In genomic region chr5:134918071-134918832, GRCm38 (mm10) we compare ENCODE assay signal across 7 mouse cellular contexts. TPM values are rescaled to one million over a fixed set of nuclear protein-coding genes. Genes with fewer than 3 reads are reported as not detected.
DNase-seq lines count a peak whose midpoint lies in the region; ATAC-seq and TF ChIP-seq lines count a peak whose summit lies in the region.

No protein-coding gene starts in this region.

- H3K27ac ChIP-seq in midbrain, postnatal 0 days (ENCODE audit: low read depth, low read length): no peak overlapping the region
- H3K27ac ChIP-seq in midbrain, embryonic 11.5 days (ENCODE audit: low read depth, low read length): no peak overlapping the region
- no peak overlapping the region for H3K27ac ChIP-seq in intestine, embryonic 15.5 days
- peak overlapping the region; percentile 98 for H3K27ac ChIP-seq in liver, embryonic 15.5 days (replicated peaks)
- H3K27ac ChIP-seq in spleen, adult 2 months (ENCODE audit: insufficient read depth, low read length): peak overlapping the region; percentile 10; the same call in 1 of the 2 replicates

- peak; percentile 79 for DNase-seq in midbrain, postnatal 0 days (ENCODE audit: low spot score)
- DNase-seq in midbrain, embryonic 11.5 days (ENCODE audit: low spot score, missing footprints): no peak
- DNase-seq in adipocyte (ENCODE audit: low spot score): peak; percentile 43
- peak; percentile 71 for DNase-seq in embryo, embryonic 10.5 days (ENCODE audit: low spot score)
- DNase-seq in spleen, adult 2 months (ENCODE audit: low read depth in 1 of 2, low spot score in 2 of 2): peak in 1 of 2 experiments; percentile 35

- no peaks in the 10 kb centered on the region for H3K4me1 ChIP-seq in midbrain, postnatal 0 days (ENCODE audit: insufficient read depth, low read length)
- no peaks in the 10 kb centered on the region for H3K4me1 ChIP-seq in midbrain, embryonic 11.5 days (ENCODE audit: control insufficient read depth, insufficient read depth, low read length)
- no peaks in the 10 kb centered on the region for H3K4me1 ChIP-seq in intestine, embryonic 15.5 days (replicated peaks)
- H3K4me1 ChIP-seq in liver, embryonic 15.5 days (replicated peaks): peaks cover 70% of the 10 kb centered on the region
- no peaks in the 10 kb centered on the region for H3K4me1 ChIP-seq in spleen, adult 2 months (ENCODE audit: control insufficient read depth, insufficient read depth, insufficient read length)

- H3K4me3 ChIP-seq in midbrain, postnatal 0 days (ENCODE audit: low read depth, low read length): no peak overlapping the region
- H3K4me3 ChIP-seq in midbrain, embryonic 11.5 days (ENCODE audit: low read depth, low read length): no peak overlapping the region
- no peak overlapping the region for H3K4me3 ChIP-seq in intestine, embryonic 15.5 days (replicated peaks)
- peak overlapping the region; percentile 24 for H3K4me3 ChIP-seq in liver, embryonic 15.5 days (replicated peaks)
- H3K4me3 ChIP-seq in spleen, adult 2 months (ENCODE audit: extremely low read depth, insufficient read depth, insufficient read length): no peak overlapping the region

- no peaks in the 10 kb centered on the region for H3K9me3 ChIP-seq in midbrain, postnatal 0 days (ENCODE audit: low read length)
- no peaks in the 10 kb centered on the region for H3K9me3 ChIP-seq in midbrain, embryonic 11.5 days (ENCODE audit: control insufficient read depth, low read length)
- no peaks in the 10 kb centered on the region for H3K9me3 ChIP-seq in intestine, embryonic 15.5 days
- H3K9me3 ChIP-seq in liver, embryonic 15.5 days (replicated peaks): no peaks in the 10 kb centered on the region

- H3K9ac ChIP-seq in midbrain, postnatal 0 days (replicated peaks; ENCODE audit: low read length, poor library complexity, severe bottlenecking): no peak overlapping the region
- H3K9ac ChIP-seq in midbrain, embryonic 11.5 days (ENCODE audit: low read length): no peak overlapping the region
- no peak overlapping the region for H3K9ac ChIP-seq in intestine, embryonic 15.5 days
- H3K9ac ChIP-seq in liver, embryonic 15.5 days: peak overlapping the region; percentile 57

- TF ChIP-seq CTCF in midbrain, postnatal 0 days (IDR thresholded peaks at IDR 0.05): peak; percentile 65
- peak; percentile 56; the same call in 1 of the 2 replicates for TF ChIP-seq CTCF in spleen, adult 2 months (IDR thresholded peaks at IDR 0.05; ENCODE audit: extremely low read depth, insufficient read depth, insufficient read length, insufficient replicate concordance)

- no peaks in the 10 kb centered on the region for H3K36me3 ChIP-seq in midbrain, postnatal 0 days (ENCODE audit: insufficient read depth, low read length)
- no peaks in the 10 kb centered on the region for H3K36me3 ChIP-seq in midbrain, embryonic 11.5 days (ENCODE audit: control insufficient read depth, insufficient read depth, low read length)
- no peaks in the 10 kb centered on the region for H3K36me3 ChIP-seq in intestine, embryonic 15.5 days
- H3K36me3 ChIP-seq in liver, embryonic 15.5 days (replicated peaks): no peaks in the 10 kb centered on the region
- no peaks in the 10 kb centered on the region for H3K36me3 ChIP-seq in spleen, adult 2 months (ENCODE audit: control insufficient read depth, insufficient read depth, low read length)

- H3K4me2 ChIP-seq in midbrain, postnatal 0 days (ENCODE audit: low read depth, low read length, poor library complexity, severe bottlenecking): no peak overlapping the region
- H3K4me2 ChIP-seq in midbrain, embryonic 11.5 days: no peak overlapping the region
- no peak overlapping the region for H3K4me2 ChIP-seq in intestine, embryonic 15.5 days (replicated peaks)
- peak overlapping the region; percentile 63 for H3K4me2 ChIP-seq in liver, embryonic 15.5 days

- ATAC-seq in midbrain, postnatal 0 days (ENCODE audit: low FRiP score): no peak
- ATAC-seq in midbrain, embryonic 11.5 days (ENCODE audit: low FRiP score): no peak
- ATAC-seq in intestine, embryonic 15.5 days: peak; percentile 30; the same call in 1 of the 2 replicates
- ATAC-seq in liver, embryonic 15.5 days (ENCODE audit: insufficient read depth): no peak

- no peak for TF ChIP-seq POLR2A in spleen, adult 2 months (IDR thresholded peaks at IDR 0.05; ENCODE audit: low read depth, low read length)

- H3K27me3 ChIP-seq in midbrain, postnatal 0 days (ENCODE audit: insufficient read depth, low read length): no peaks in the 10 kb centered on the region
- no peaks in the 10 kb centered on the region for H3K27me3 ChIP-seq in midbrain, embryonic 11.5 days (ENCODE audit: control insufficient read depth, insufficient read depth, low read length)
- H3K27me3 ChIP-seq in intestine, embryonic 15.5 days (replicated peaks): no peaks in the 10 kb centered on the region
- no peaks in the 10 kb centered on the region for H3K27me3 ChIP-seq in liver, embryonic 15.5 days
- H3K27me3 ChIP-seq in spleen, adult 2 months (ENCODE audit: control insufficient read depth, insufficient read depth, low read length): no peaks in the 10 kb centered on the region

- 51% methylated on average over 16 of the region's 16 CpGs for WGBS in midbrain, postnatal 0 days
- 50% methylated on average over 16 of the region's 16 CpGs for WGBS in midbrain, embryonic 11.5 days
- 46% methylated on average over 16 of the region's 16 CpGs for WGBS in intestine, embryonic 15.5 days
- WGBS in liver, embryonic 15.5 days (ENCODE audit: insufficient replicate concordance): 39% methylated on average over 16 of the region's 16 CpGs
- 47% methylated on average over 16 of the region's 16 CpGs for WGBS in spleen, adult 2 months

RNA-seq across cellular contexts. Expression of gene Cldn13, which starts 2.9 kb away (rescaled TPM):
- total RNA-seq in midbrain, postnatal 0 days (2014; rRNA removed): not detected in 2 replicates
- not detected in 2 replicates for polyA plus RNA-seq in midbrain, postnatal 0 days (2015; fragmentation: Nextera tagmentation; extraction: Ambion mirVana)
- polyA plus RNA-seq in midbrain, embryonic 11.5 days (2014; fragmentation: Nextera tagmentation; extraction: Ambion mirVana): 3.8 and 3.9 TPM in 2 replicates
- polyA plus RNA-seq in intestine, embryonic 15.5 days (2015; fragmentation: Nextera tagmentation; extraction: Ambion mirVana): 3.9 and 5.3 TPM in 2 replicates
- 278 and 316 TPM in 2 replicates for polyA plus RNA-seq in liver, embryonic 15.5 days (2015; fragmentation: Nextera tagmentation; extraction: Ambion mirVana)
- 32.3 and 35.1 TPM in 2 replicates for polyA plus RNA-seq in spleen, adult 2 months (2012; rRNA removed)

RNA-seq across cellular contexts. Expression of gene Tmem270, which starts 11.7 kb away (rescaled TPM):
- not detected in 2 replicates for total RNA-seq in midbrain, postnatal 0 days (2014; rRNA removed)
- 0.19 TPM in 1 of 2 replicates, not detected in the other for polyA plus RNA-seq in midbrain, postnatal 0 days (2015; fragmentation: Nextera tagmentation; extraction: Ambion mirVana)
- not detected in 2 replicates for polyA plus RNA-seq in midbrain, embryonic 11.5 days (2014; fragmentation: Nextera tagmentation; extraction: Ambion mirVana)
- polyA plus RNA-seq in intestine, embryonic 15.5 days (2015; fragmentation: Nextera tagmentation; extraction: Ambion mirVana): not detected in 2 replicates
- 0.13 TPM in 1 of 2 replicates, not detected in the other for polyA plus RNA-seq in liver, embryonic 15.5 days (2015; fragmentation: Nextera tagmentation; extraction: Ambion mirVana)
- 0.14 TPM in 1 of 2 replicates, not detected in the other for polyA plus RNA-seq in spleen, adult 2 months (2012; rRNA removed)

RNA-seq across cellular contexts. Expression of gene Mettl27, which starts 13.9 kb away (rescaled TPM):
- total RNA-seq in midbrain, postnatal 0 days (2014; rRNA removed): 4.7 and 5.0 TPM in 2 replicates
- polyA plus RNA-seq in midbrain, postnatal 0 days (2015; fragmentation: Nextera tagmentation; extraction: Ambion mirVana): 7.2 and 7.5 TPM in 2 replicates
- 9.1 and 9.2 TPM in 2 replicates for polyA plus RNA-seq in midbrain, embryonic 11.5 days (2014; fragmentation: Nextera tagmentation; extraction: Ambion mirVana)
- polyA plus RNA-seq in intestine, embryonic 15.5 days (2015; fragmentation: Nextera tagmentation; extraction: Ambion mirVana): 18.5 and 25.7 TPM in 2 replicates
- polyA plus RNA-seq in liver, embryonic 15.5 days (2015; fragmentation: Nextera tagmentation; extraction: Ambion mirVana): 17.2 and 21.3 TPM in 2 replicates
- 9.8 and 11.3 TPM in 2 replicates for polyA plus RNA-seq in spleen, adult 2 months (2012; rRNA removed)

RNA-seq across cellular contexts. Expression of gene Cldn4, which starts 28.5 kb away (rescaled TPM):
- 0.77 TPM in 1 of 2 replicates, not detected in the other for total RNA-seq in midbrain, postnatal 0 days (2014; rRNA removed)
- polyA plus RNA-seq in midbrain, postnatal 0 days (2015; fragmentation: Nextera tagmentation; extraction: Ambion mirVana): not detected in 2 replicates
- polyA plus RNA-seq in midbrain, embryonic 11.5 days (2014; fragmentation: Nextera tagmentation; extraction: Ambion mirVana): 2.5 and 2.7 TPM in 2 replicates
- polyA plus RNA-seq in intestine, embryonic 15.5 days (2015; fragmentation: Nextera tagmentation; extraction: Ambion mirVana): 45.6 and 49.2 TPM in 2 replicates
- 0.18 and 0.38 TPM in 2 replicates for polyA plus RNA-seq in liver, embryonic 15.5 days (2015; fragmentation: Nextera tagmentation; extraction: Ambion mirVana)
- polyA plus RNA-seq in spleen, adult 2 months (2012; rRNA removed): 0.38 and 0.44 TPM in 2 replicates

Comparison
In these comparisons a context has a peak if more than half of its experiments do, and no peak if none do; other contexts are left out.
1. H3K27ac ChIP-seq: peak in liver, embryonic 15.5 days (single experiment) and spleen, adult 2 months (single experiment); none in midbrain, postnatal 0 days (single experiment), midbrain, embryonic 11.5 days (single experiment) and intestine, embryonic 15.5 days (single experiment).